Mouse (Mus musculus) forebrain, embryonic 13.5 days (tissue): ENCODE measurements around the gene Tsc22d3. TPM values are rescaled to one million over a fixed set of nuclear protein-coding genes. Genes with fewer than 3 reads are reported as not detected.
"Not testable (repeated sequence)": the region's sequence is repeated elsewhere in the genome, so short reads cannot be mapped to it uniquely, and the experiment has no call there.

ENCODE experiments used
- ATAC-seq: fragments of 200-750 bp; cut with Nextera tagmentation; 2 replicates; pipeline ENCODE4 v1.8.0; 2017
- H3K27ac ChIP-seq: fragments of 300-500 bp; sonication (generic); 2 replicates; pipeline ENCODE4 v1.5.1; 2015; ENCODE audit warnings: inconsistent platforms, mild to moderate bottlenecking, moderate library complexity
- H3K27me3 ChIP-seq: fragments of 300-500 bp; sonication (generic); 2 replicates; pipeline ENCODE4 v1.6.1; 2015; ENCODE audit warnings: mild to moderate bottlenecking, inconsistent platforms
- H3K36me3 ChIP-seq: fragments of 300-500 bp; sonication (generic); 2 replicates; pipeline ENCODE4 v1.6.1; 2015; ENCODE audit warnings: mild to moderate bottlenecking, inconsistent platforms; ENCODE audit not compliant: poor library complexity, severe bottlenecking
- H3K4me1 ChIP-seq: fragments of 300-500 bp; sonication (generic); 2 replicates; pipeline ENCODE4 v1.6.1; 2015; ENCODE audit warnings: inconsistent platforms
- H3K4me2 ChIP-seq: fragments of 300-500 bp; sonication (generic); 2 replicates; pipeline ENCODE4 v1.6.1; 2015; ENCODE audit warnings: inconsistent platforms, mild to moderate bottlenecking, moderate library complexity
- H3K4me3 ChIP-seq: fragments of 300-500 bp; sonication (generic); 2 replicates; pipeline ENCODE4 v1.5.1; 2015; ENCODE audit warnings: mild to moderate bottlenecking, inconsistent platforms
- H3K9ac ChIP-seq: fragments of 300-500 bp; sonication (generic); 2 replicates; pipeline ENCODE4 v1.6.1; 2015; ENCODE audit warnings: mild to moderate bottlenecking, inconsistent platforms
- H3K9me3 ChIP-seq: fragments of 300-500 bp; sonication (generic); replicated peaks from 2 replicates; pipeline ENCODE4 v1.6.1; 2016; ENCODE audit warnings: inconsistent platforms
- WGBS: fragments of 180-500 bp; shearing (Covaris S2); methylation state at CpG from one replicate; pipeline ENCODE4 v1.1.7; 2015; 5-methylcytosine and 5-hydroxymethylcytosine counted together
- polyA plus RNA-seq: library from polyadenylated mRNA; unstranded; fragments of >200 nt; fragmentation: Nextera tagmentation; extraction: Ambion mirVana; gene quantifications from 2 replicates; pipeline ENCODE4 v1.2.1, GENCODE M21; 2015

The Tsc22d3 gene
- polyA plus RNA-seq, 1 experiment from 2014 or later = 84.3 TPM

- no peak overlapping the region for H3K4me2 ChIP-seq
- no peak overlapping the region for H3K4me3 ChIP-seq
- H3K9me3 ChIP-seq = no peaks in the 10 kb centered on the region
- H3K36me3 ChIP-seq = no peaks in the 10 kb centered on the region
- no peak for ATAC-seq
- H3K9ac ChIP-seq = no peak overlapping the region
- 51% methylated on average over 15 of the region's 15 CpGs for WGBS
- no peaks in the 10 kb centered on the region for H3K4me1 ChIP-seq
- H3K27me3 ChIP-seq = peaks cover 16% of the 10 kb centered on the region; the same call in 1 of the 2 replicates
- no peak overlapping the region for H3K27ac ChIP-seq
Measured at GRCm38 (mm10) chrX:140505497-140506238, 94.8 kb downstream of the Tsc22d3 start.

GRCm38 (mm10) chrX:140503905-140504304 lies 96.6 kb downstream of the Tsc22d3 start:
- no peaks in the 10 kb centered on the region for H3K36me3 ChIP-seq
- H3K9me3 ChIP-seq = no peaks in the 10 kb centered on the region
- no peak overlapping the region for H3K27ac ChIP-seq
- no peak for ATAC-seq
- no peak overlapping the region for H3K4me3 ChIP-seq
- peaks cover 8% of the 10 kb centered on the region; the same call in 1 of the 2 replicates for H3K27me3 ChIP-seq
- no peak overlapping the region for H3K4me2 ChIP-seq
- WGBS = 13% methylated on average over 7 of the region's 7 CpGs
- H3K4me1 ChIP-seq = no peaks in the 10 kb centered on the region
- H3K9ac ChIP-seq = no peak overlapping the region

- ATAC-seq = no peak
- Histone ChIP-seq H3K4me3 (no peak overlapping the region), H3K27ac (no peak overlapping the region), H3K9ac (no peak overlapping the region), H3K4me1 (no peaks in the 10 kb centered on the region), H3K4me2 (no peak overlapping the region), H3K9me3 (no peaks in the 10 kb centered on the region), H3K36me3 (no peaks in the 10 kb centered on the region), H3K27me3 (no peaks in the 10 kb centered on the region; the same call in 1 of the 2 replicates)
- WGBS = 65% methylated on average over 9 of the region's 9 CpGs
Measured at GRCm38 (mm10) chrX:140501401-140502301, 98.8 kb downstream of the Tsc22d3 start.

- 80% methylated on average over 5 of the region's 5 CpGs for WGBS
- no peak overlapping the region for H3K4me2 ChIP-seq
- H3K4me1 ChIP-seq = no peaks in the 10 kb centered on the region
- no peak for ATAC-seq
- no peaks in the 10 kb centered on the region; the same call in 1 of the 2 replicates for H3K27me3 ChIP-seq
- H3K36me3 ChIP-seq = no peaks in the 10 kb centered on the region
- no peak overlapping the region for H3K4me3 ChIP-seq
- H3K9ac ChIP-seq = no peak overlapping the region
- no peaks in the 10 kb centered on the region for H3K9me3 ChIP-seq
- no peak overlapping the region for H3K27ac ChIP-seq
Measured at GRCm38 (mm10) chrX:140500306-140500705, 100.2 kb downstream of the Tsc22d3 start.

- not testable (repeated sequence) for H3K4me3 ChIP-seq, H3K36me3 ChIP-seq, H3K27ac ChIP-seq, H3K9ac ChIP-seq, H3K27me3 ChIP-seq, ATAC-seq, H3K4me1 ChIP-seq, H3K9me3 ChIP-seq, H3K4me2 ChIP-seq
- 64% methylated on average over 4 of the region's 4 CpGs for WGBS
Measured at GRCm38 (mm10) chrX:140498431-140498830, 102.0 kb downstream of the Tsc22d3 start.

GRCm38 (mm10) chrX:140494170-140494569 lies 106.3 kb downstream of the Tsc22d3 start:
- no peak overlapping the region for H3K9ac ChIP-seq
- no peaks in the 10 kb centered on the region for H3K9me3 ChIP-seq
- H3K4me3 ChIP-seq = no peak overlapping the region
- H3K36me3 ChIP-seq = no peaks in the 10 kb centered on the region
- ATAC-seq = no peak
- H3K4me2 ChIP-seq = no peak overlapping the region
- no peaks in the 10 kb centered on the region for H3K4me1 ChIP-seq
- 92% methylated on average over 6 of the region's 6 CpGs for WGBS
- H3K27me3 ChIP-seq = peaks cover 18% of the 10 kb centered on the region; the same call in 1 of the 2 replicates
- H3K27ac ChIP-seq = no peak overlapping the region

- WGBS = 66% methylated on average over 7 of the region's 7 CpGs
- H3K9ac ChIP-seq = no peak overlapping the region
- no peak overlapping the region for H3K27ac ChIP-seq
- no peaks in the 10 kb centered on the region for H3K36me3 ChIP-seq
- no peaks in the 10 kb centered on the region for H3K9me3 ChIP-seq
- H3K27me3 ChIP-seq = peaks cover 20% of the 10 kb centered on the region; the same call in 1 of the 2 replicates
- no peak overlapping the region for H3K4me2 ChIP-seq
- no peak for ATAC-seq
- no peak overlapping the region for H3K4me3 ChIP-seq
- no peaks in the 10 kb centered on the region for H3K4me1 ChIP-seq
Measured at GRCm38 (mm10) chrX:140493527-140494029, 106.9 kb downstream of the Tsc22d3 start.

GRCm38 (mm10) chrX:140491884-140492571 lies 108.4 kb downstream of the Tsc22d3 start:
- WGBS = 60% methylated on average over 10 of the region's 10 CpGs

GRCm38 (mm10) chrX:140490203-140490602 lies 110.3 kb downstream of the Tsc22d3 start:
- no peak overlapping the region for H3K27ac ChIP-seq
- 84% methylated on average over 3 of the region's 3 CpGs for WGBS
- ATAC-seq = no peak
- H3K4me3 ChIP-seq = no peak overlapping the region
- no peaks in the 10 kb centered on the region for H3K9me3 ChIP-seq
- H3K4me2 ChIP-seq = no peak overlapping the region
- no peaks in the 10 kb centered on the region for H3K36me3 ChIP-seq
- H3K4me1 ChIP-seq = no peaks in the 10 kb centered on the region
- no peak overlapping the region for H3K9ac ChIP-seq
- peaks cover 20% of the 10 kb centered on the region; the same call in 1 of the 2 replicates for H3K27me3 ChIP-seq

More at GRCm38 (mm10) chrX:140491884-140492571, 108.4 kb downstream of the Tsc22d3 start:
- H3K36me3 ChIP-seq = no peaks in the 10 kb centered on the region
- H3K4me2 ChIP-seq = no peak overlapping the region
- peaks cover 20% of the 10 kb centered on the region; the same call in 1 of the 2 replicates for H3K27me3 ChIP-seq
- no peak for ATAC-seq
- H3K9ac ChIP-seq = no peak overlapping the region
- H3K4me3 ChIP-seq = no peak overlapping the region
- no peaks in the 10 kb centered on the region for H3K9me3 ChIP-seq
- no peaks in the 10 kb centered on the region for H3K4me1 ChIP-seq
- no peak overlapping the region for H3K27ac ChIP-seq
